Mouse (Mus musculus): Measurements from ENCODE around the gene Zfp950. TPM values are rescaled to one million over a fixed set of nuclear protein-coding genes. Genes with fewer than 3 reads are reported as not detected.

Zfp950 gene
- polyA plus RNA-seq, 1 experiment from 2014 or later, result 25.0 TPM

GRCm38 (mm10) chr19:61087781-61088180, 52.9 kb downstream of the Zfp950 start:
- WGBS, result 76% methylated on average over 1 of the region's 1 CpGs
- H3K4me1 ChIP-seq (ENCODE audit: insufficient read depth, low read depth, low read length), result no peaks in the 10 kb centered on the region
- peaks cover 53% of the 10 kb centered on the region for H3K36me3 ChIP-seq (ENCODE audit: insufficient read depth, low read length)
- no peaks in the 10 kb centered on the region for H3K9me3 ChIP-seq (ENCODE audit: low read length)
- no peaks in the 10 kb centered on the region for H3K27me3 ChIP-seq (replicated peaks; ENCODE audit: insufficient read depth, low read length)
- TF ChIP-seq CTCF (IDR thresholded peaks at IDR 0.05), result no peak
- no peak for TF ChIP-seq EP300 (IDR thresholded peaks at IDR 0.05)
- ATAC-seq (no peak), DNase-seq (ENCODE audit: low spot score) (no peak)
- H3K9ac ChIP-seq (replicated peaks; ENCODE audit: low read depth), result no peak overlapping the region
- H3K4me2 ChIP-seq (replicated peaks; ENCODE audit: low read depth, low read length), result no peak overlapping the region
- H3K27ac ChIP-seq (ENCODE audit: low read length), result no peak overlapping the region
- H3K4me3 ChIP-seq (ENCODE audit: low read depth, low read length), result no peak overlapping the region

- Histone ChIP-seq H3K27me3 (replicated peaks; ENCODE audit: insufficient read depth, low read length) (no peaks in the 10 kb centered on the region), H3K4me3 (ENCODE audit: low read depth, low read length) (no peak overlapping the region), H3K4me1 (ENCODE audit: insufficient read depth, low read depth, low read length) (no peaks in the 10 kb centered on the region), H3K36me3 (ENCODE audit: insufficient read depth, low read length) (peaks cover 39% of the 10 kb centered on the region), H3K4me2 (replicated peaks; ENCODE audit: low read depth, low read length) (no peak overlapping the region), H3K27ac (ENCODE audit: low read length) (no peak overlapping the region), H3K9ac (replicated peaks; ENCODE audit: low read depth) (no peak overlapping the region), H3K9me3 (ENCODE audit: low read length) (no peaks in the 10 kb centered on the region)
- ATAC-seq, result no peak
- 76% methylated on average over 2 of the region's 2 CpGs for WGBS
- no peak for DNase-seq (ENCODE audit: low spot score)
- TF ChIP-seq EP300 (IDR thresholded peaks at IDR 0.05), result no peak
- TF ChIP-seq CTCF (IDR thresholded peaks at IDR 0.05), result no peak
Observed at GRCm38 (mm10) chr19:61085217-61085616, 55.4 kb downstream of the Zfp950 start.

- Histone ChIP-seq H3K4me3 (ENCODE audit: low read depth, low read length) (no peak overlapping the region), H3K9me3 (ENCODE audit: low read length) (no peaks in the 10 kb centered on the region)
- ATAC-seq, result peak; percentile 53
Observed at GRCm38 (mm10) chr19:61084149-61084940, 56.3 kb downstream of the Zfp950 start.

GRCm38 (mm10) chr19:61083006-61083405, 57.6 kb downstream of the Zfp950 start:
- H3K4me2 ChIP-seq (replicated peaks; ENCODE audit: low read depth, low read length), result no peak overlapping the region
- no peak overlapping the region for H3K9ac ChIP-seq (replicated peaks; ENCODE audit: low read depth)
- H3K9me3 ChIP-seq (ENCODE audit: low read length), result no peaks in the 10 kb centered on the region
- ATAC-seq (no peak), DNase-seq (ENCODE audit: low spot score) (no peak)
- H3K36me3 ChIP-seq (ENCODE audit: insufficient read depth, low read length), result peaks cover 24% of the 10 kb centered on the region
- H3K4me1 ChIP-seq (ENCODE audit: insufficient read depth, low read depth, low read length), result no peaks in the 10 kb centered on the region
- H3K27ac ChIP-seq (ENCODE audit: low read length), result no peak overlapping the region
- no peak for TF ChIP-seq CTCF (IDR thresholded peaks at IDR 0.05)
- TF ChIP-seq EP300 (IDR thresholded peaks at IDR 0.05), result no peak
- 95% methylated on average over 8 of the region's 8 CpGs for WGBS
- H3K4me3 ChIP-seq (ENCODE audit: low read depth, low read length), result no peak overlapping the region
- no peaks in the 10 kb centered on the region for H3K27me3 ChIP-seq (replicated peaks; ENCODE audit: insufficient read depth, low read length)

More at GRCm38 (mm10) chr19:61084149-61084940, 56.3 kb downstream of the Zfp950 start:
- WGBS, result 44% methylated on average over 4 of the region's 4 CpGs
- H3K27ac ChIP-seq (ENCODE audit: low read length), result no peak overlapping the region
- no peaks in the 10 kb centered on the region for H3K4me1 ChIP-seq (ENCODE audit: insufficient read depth, low read depth, low read length)
- peaks cover 32% of the 10 kb centered on the region for H3K36me3 ChIP-seq (ENCODE audit: insufficient read depth, low read length)
- no peak overlapping the region for H3K9ac ChIP-seq (replicated peaks; ENCODE audit: low read depth)
- DNase-seq (ENCODE audit: low spot score), result peak; percentile 89
- TF ChIP-seq EP300 (IDR thresholded peaks at IDR 0.05) (no peak), CTCF (IDR thresholded peaks at IDR 0.05) (peak; percentile 99)
- H3K27me3 ChIP-seq (replicated peaks; ENCODE audit: insufficient read depth, low read length), result no peaks in the 10 kb centered on the region
- H3K4me2 ChIP-seq (replicated peaks; ENCODE audit: low read depth, low read length), result no peak overlapping the region

- ATAC-seq (peak; percentile 75), DNase-seq (ENCODE audit: low spot score) (peak; percentile 95)
- Histone ChIP-seq H3K9ac (replicated peaks; ENCODE audit: low read depth) (no peak overlapping the region), H3K4me2 (replicated peaks; ENCODE audit: low read depth, low read length) (no peak overlapping the region), H3K9me3 (ENCODE audit: low read length) (no peaks in the 10 kb centered on the region), H3K27me3 (replicated peaks; ENCODE audit: insufficient read depth, low read length) (no peaks in the 10 kb centered on the region), H3K36me3 (ENCODE audit: insufficient read depth, low read length) (peaks cover 9% of the 10 kb centered on the region), H3K27ac (ENCODE audit: low read length) (peak overlapping the region; percentile 51; the same call in 1 of the 2 replicates), H3K4me3 (ENCODE audit: low read depth, low read length) (no peak overlapping the region), H3K4me1 (ENCODE audit: insufficient read depth, low read depth, low read length) (no peaks in the 10 kb centered on the region)
- TF ChIP-seq CTCF (IDR thresholded peaks at IDR 0.05) (no peak), EP300 (IDR thresholded peaks at IDR 0.05) (peak; percentile 95)
- WGBS, result 59% methylated on average over 5 of the region's 5 CpGs
Observed at GRCm38 (mm10) chr19:61080251-61080749, 60.3 kb downstream of the Zfp950 start.

- DNase-seq (ENCODE audit: low spot score) (no peak), ATAC-seq (no peak)
- Histone ChIP-seq H3K9ac (replicated peaks; ENCODE audit: low read depth) (no peak overlapping the region), H3K36me3 (ENCODE audit: insufficient read depth, low read length) (peaks cover 9% of the 10 kb centered on the region), H3K27me3 (replicated peaks; ENCODE audit: insufficient read depth, low read length) (no peaks in the 10 kb centered on the region), H3K4me1 (ENCODE audit: insufficient read depth, low read depth, low read length) (no peaks in the 10 kb centered on the region), H3K4me3 (ENCODE audit: low read depth, low read length) (no peak overlapping the region), H3K27ac (ENCODE audit: low read length) (no peak overlapping the region), H3K4me2 (replicated peaks; ENCODE audit: low read depth, low read length) (no peak overlapping the region), H3K9me3 (ENCODE audit: low read length) (no peaks in the 10 kb centered on the region)
- WGBS, result 75% methylated on average over 3 of the region's 3 CpGs
- no peak for TF ChIP-seq CTCF (IDR thresholded peaks at IDR 0.05)
- TF ChIP-seq EP300 (IDR thresholded peaks at IDR 0.05), result no peak
Observed at GRCm38 (mm10) chr19:61078622-61079021, 62.0 kb downstream of the Zfp950 start.
